Mouse (Mus musculus): ENCODE measurements around the gene Cebpb. TPM values are rescaled to one million over a fixed set of nuclear protein-coding genes. Genes with fewer than 3 reads are reported as not detected.
A peak's percentile ranks its signal among the peaks of the same experiment; 100 is the strongest.

Cebpb gene
- polyA plus RNA-seq, 1 experiment: 372 TPM

DNA sequence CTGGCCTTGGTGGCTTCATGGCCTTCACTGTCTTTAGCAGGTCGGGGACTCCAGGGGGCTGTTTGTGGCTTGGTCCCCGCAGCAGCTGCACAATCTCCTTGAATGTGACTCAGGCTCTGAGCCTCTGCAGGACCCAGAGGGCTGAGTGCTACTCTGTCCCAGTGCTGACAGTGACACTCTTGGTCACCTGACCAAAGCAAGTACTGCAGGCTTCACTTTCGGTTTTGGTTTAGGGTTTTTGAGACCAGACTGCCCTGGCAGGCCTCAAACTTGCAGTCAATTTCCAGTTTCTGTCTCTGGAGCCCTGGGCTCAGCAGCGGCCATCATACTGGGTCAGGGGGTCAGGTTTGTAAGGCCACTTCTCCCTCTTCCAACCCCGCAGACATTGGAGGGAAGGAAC, 9.2 kb downstream of the Cebpb start:
- Histone ChIP-seq H3K36me3 (replicated peaks; ENCODE audit: low read length) (peaks cover 35% of the 10 kb centered on the region), H3K27me3 (replicated peaks) (peaks cover 4% of the 10 kb centered on the region), H3K4me3 (replicated peaks) (peak overlapping the region; percentile 90), H3K4me1 (peaks cover 90% of the 10 kb centered on the region), H3K9me3 (no peaks in the 10 kb centered on the region)
- TF ChIP-seq FLI1 (IDR thresholded peaks at IDR 0.05; ENCODE audit: low read length) (no peak), GATA1 (IDR thresholded peaks at IDR 0.05; ENCODE audit: borderline replicate concordance, low read length) (no peak)

DNA sequence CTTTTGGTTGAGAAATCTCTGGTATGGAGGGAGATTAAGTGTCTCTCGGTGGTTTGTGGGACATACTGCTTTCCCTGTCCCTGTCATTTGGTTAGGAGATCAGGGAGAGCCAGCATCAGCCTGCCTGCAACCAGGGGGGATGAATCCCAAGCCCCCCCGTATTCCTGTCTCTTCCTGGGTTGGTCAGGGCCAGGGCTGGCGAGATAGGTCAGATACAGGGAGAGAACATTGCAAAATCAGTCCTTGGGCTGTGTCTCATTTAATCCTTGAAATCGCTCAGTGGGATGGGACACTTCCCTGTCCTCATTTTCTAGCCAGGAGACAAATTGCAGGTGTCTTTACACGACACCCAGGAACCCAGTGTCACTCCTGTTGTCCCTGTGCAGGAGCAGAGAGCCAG, 11.3 kb downstream of the Cebpb start:
- Histone ChIP-seq H3K9me3 (no peaks in the 10 kb centered on the region), H3K4me1 (peaks cover 79% of the 10 kb centered on the region), H3K36me3 (replicated peaks; ENCODE audit: low read length) (peaks cover 20% of the 10 kb centered on the region), H3K27me3 (replicated peaks) (peaks cover 20% of the 10 kb centered on the region), H3K4me3 (replicated peaks) (no peak overlapping the region)
- no peak for TF ChIP-seq FLI1 (IDR thresholded peaks at IDR 0.05; ENCODE audit: low read length)
- TF ChIP-seq GATA1 (IDR thresholded peaks at IDR 0.05; ENCODE audit: borderline replicate concordance, low read length): no peak

DNA sequence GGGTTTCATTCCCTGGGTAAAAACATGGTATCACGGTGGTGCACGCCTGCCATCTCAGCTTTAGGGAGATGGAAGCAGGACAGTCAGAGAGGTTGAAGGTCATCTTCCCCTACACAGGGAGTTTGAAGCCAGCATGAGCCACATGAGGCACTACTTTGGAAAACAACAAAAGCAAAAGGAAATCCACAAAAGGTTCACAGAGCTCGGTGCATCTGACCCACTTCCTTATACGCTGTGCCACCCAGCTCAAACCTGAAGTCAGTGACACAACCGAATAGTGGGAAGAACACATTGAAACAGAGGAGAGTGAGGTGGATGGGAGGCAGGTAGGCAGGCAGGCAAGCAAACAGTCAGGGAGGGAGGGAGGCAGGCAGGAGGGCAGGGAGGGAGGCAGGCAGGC, 12.8 kb downstream of the Cebpb start:
- peak overlapping the region; percentile 68 for H3K4me3 ChIP-seq (replicated peaks)
- TF ChIP-seq GATA1 (IDR thresholded peaks at IDR 0.05; ENCODE audit: borderline replicate concordance, low read length): no peak
- no peak for TF ChIP-seq FLI1 (IDR thresholded peaks at IDR 0.05; ENCODE audit: low read length)
- no peaks in the 10 kb centered on the region for H3K9me3 ChIP-seq
- H3K27me3 ChIP-seq (replicated peaks): peaks cover 34% of the 10 kb centered on the region
- H3K36me3 ChIP-seq (replicated peaks; ENCODE audit: low read length): peaks cover 5% of the 10 kb centered on the region
- H3K4me1 ChIP-seq: peaks cover 78% of the 10 kb centered on the region

- H3K9me3 ChIP-seq: no peaks in the 10 kb centered on the region
- TF ChIP-seq FLI1 (IDR thresholded peaks at IDR 0.05; ENCODE audit: low read length) (no peak), GATA1 (IDR thresholded peaks at IDR 0.05; ENCODE audit: borderline replicate concordance, low read length) (no peak)
- H3K36me3 ChIP-seq (replicated peaks; ENCODE audit: low read length): no peaks in the 10 kb centered on the region
- H3K4me1 ChIP-seq: peaks cover 73% of the 10 kb centered on the region
- peaks cover 40% of the 10 kb centered on the region for H3K27me3 ChIP-seq (replicated peaks)
- no peak overlapping the region for H3K4me3 ChIP-seq (replicated peaks)
Measured at GRCm38 (mm10) chr2:167702126-167702525, 13.4 kb downstream of the Cebpb start.

DNA sequence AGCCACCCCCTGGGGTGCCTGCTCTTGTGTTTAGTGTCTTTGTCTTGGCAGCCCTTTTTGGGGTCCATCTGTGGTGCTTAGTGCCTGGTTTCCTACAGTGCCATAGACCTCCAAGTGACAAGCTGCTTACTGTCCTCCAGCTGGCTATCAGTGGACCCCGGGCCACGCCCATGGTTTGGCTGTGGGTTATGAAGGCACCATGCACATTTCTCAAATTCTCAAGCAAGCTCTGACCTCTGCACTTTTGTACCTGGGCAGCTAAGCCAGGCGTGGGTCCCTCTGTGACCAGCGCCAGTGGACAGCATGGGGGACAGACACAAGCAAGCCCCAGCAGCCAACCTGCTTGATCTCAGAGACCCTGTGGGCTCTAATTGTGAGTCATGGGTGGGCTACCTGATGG, 15.7 kb downstream of the Cebpb start:
- TF ChIP-seq GATA1 (IDR thresholded peaks at IDR 0.05; ENCODE audit: borderline replicate concordance, low read length) (no peak), FLI1 (IDR thresholded peaks at IDR 0.05; ENCODE audit: low read length) (no peak)
- H3K4me3 ChIP-seq (replicated peaks): no peak overlapping the region
- no peaks in the 10 kb centered on the region for H3K9me3 ChIP-seq
- peaks cover 57% of the 10 kb centered on the region for H3K27me3 ChIP-seq (replicated peaks)
- H3K36me3 ChIP-seq (replicated peaks; ENCODE audit: low read length): no peaks in the 10 kb centered on the region
- peaks cover 67% of the 10 kb centered on the region for H3K4me1 ChIP-seq

DNA sequence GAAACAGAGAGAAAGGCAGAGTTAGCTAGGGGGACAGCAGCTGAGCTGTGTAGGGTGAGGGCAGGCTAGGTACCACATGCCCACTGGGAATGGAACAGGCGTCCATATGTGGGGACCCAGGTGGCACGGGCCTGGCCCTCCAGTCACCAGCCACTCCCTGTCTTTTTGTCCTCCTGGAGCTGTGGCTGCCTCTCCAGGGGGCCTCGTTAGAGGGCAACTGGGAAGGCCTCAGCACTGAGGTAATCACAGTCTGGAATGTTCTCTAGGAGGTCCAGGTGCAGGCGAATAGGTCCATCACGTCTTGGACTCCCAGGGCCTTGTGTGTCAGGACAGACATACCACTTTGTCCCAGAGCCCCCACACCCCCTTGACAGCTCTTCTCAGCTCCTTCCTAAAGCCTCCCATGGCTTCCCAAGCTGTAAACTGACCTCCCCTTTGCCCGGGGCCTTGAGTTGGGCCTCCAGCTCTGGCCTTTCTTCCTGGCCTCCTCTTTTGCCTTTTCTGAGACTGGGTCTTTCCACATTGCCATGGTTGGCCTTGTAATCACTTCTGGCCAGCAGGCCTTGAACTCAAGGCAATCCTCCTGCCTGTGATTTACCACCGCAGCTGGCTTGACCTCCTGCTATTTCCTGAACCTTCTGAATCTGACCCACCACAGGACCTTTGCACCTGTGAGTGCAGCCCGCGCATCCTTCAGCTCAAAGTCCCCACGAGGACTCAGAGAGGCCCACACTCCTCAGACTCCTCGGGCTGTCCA, 17.6 kb downstream of the Cebpb start:
- H3K36me3 ChIP-seq (replicated peaks; ENCODE audit: low read length): no peaks in the 10 kb centered on the region
- H3K9me3 ChIP-seq: no peaks in the 10 kb centered on the region
- H3K27me3 ChIP-seq (replicated peaks): peaks cover 74% of the 10 kb centered on the region
- TF ChIP-seq GATA1 (IDR thresholded peaks at IDR 0.05; ENCODE audit: borderline replicate concordance, low read length) (no peak), FLI1 (IDR thresholded peaks at IDR 0.05; ENCODE audit: low read length) (no peak)
- no peak overlapping the region for H3K4me3 ChIP-seq (replicated peaks)
- peaks cover 66% of the 10 kb centered on the region for H3K4me1 ChIP-seq

GRCm38 (mm10) chr2:167708373-167708772, 19.7 kb downstream of the Cebpb start:
- Histone ChIP-seq H3K27me3 (replicated peaks) (peaks cover 75% of the 10 kb centered on the region), H3K36me3 (replicated peaks; ENCODE audit: low read length) (no peaks in the 10 kb centered on the region), H3K4me1 (peaks cover 71% of the 10 kb centered on the region), H3K4me3 (replicated peaks) (no peak overlapping the region), H3K9me3 (peaks cover 2% of the 10 kb centered on the region; the same call in 1 of the 2 replicates)
- no peak for TF ChIP-seq FLI1 (IDR thresholded peaks at IDR 0.05; ENCODE audit: low read length)
- TF ChIP-seq GATA1 (IDR thresholded peaks at IDR 0.05; ENCODE audit: borderline replicate concordance, low read length): no peak

- TF ChIP-seq GATA1 (IDR thresholded peaks at IDR 0.05; ENCODE audit: borderline replicate concordance, low read length) (no peak), FLI1 (IDR thresholded peaks at IDR 0.05; ENCODE audit: low read length) (no peak)
- peak overlapping the region; percentile 12 for H3K4me3 ChIP-seq (replicated peaks)
- H3K36me3 ChIP-seq (replicated peaks; ENCODE audit: low read length): no peaks in the 10 kb centered on the region
- peaks cover 75% of the 10 kb centered on the region for H3K4me1 ChIP-seq
- H3K27me3 ChIP-seq (replicated peaks): peaks cover 67% of the 10 kb centered on the region
- peaks cover 5% of the 10 kb centered on the region; the same call in 1 of the 2 replicates for H3K9me3 ChIP-seq
Measured at GRCm38 (mm10) chr2:167709969-167710368, 21.3 kb downstream of the Cebpb start.

GRCm38 (mm10) chr2:167710574-167710973, 21.9 kb downstream of the Cebpb start:
- Histone ChIP-seq H3K27me3 (replicated peaks) (peaks cover 64% of the 10 kb centered on the region), H3K9me3 (peaks cover 5% of the 10 kb centered on the region; the same call in 1 of the 2 replicates), H3K36me3 (replicated peaks; ENCODE audit: low read length) (no peaks in the 10 kb centered on the region), H3K4me1 (peaks cover 75% of the 10 kb centered on the region), H3K4me3 (replicated peaks) (peak overlapping the region; percentile 18)
- no peak for TF ChIP-seq GATA1 (IDR thresholded peaks at IDR 0.05; ENCODE audit: borderline replicate concordance, low read length)
- no peak for TF ChIP-seq FLI1 (IDR thresholded peaks at IDR 0.05; ENCODE audit: low read length)
